Mouse (Mus musculus) mature B cell (primary cell): Measurements from ENCODE around the gene Map3k5.

Experiments
- in situ Hi-C: fragments of 300-500 bp; cut with MboI; formaldehyde crosslinking; loops from 2 replicates; pipeline ENCODE4 v1.14.3; 2019

Gene Map3k5

GRCm38 (mm10) chr10:20153507-20153906 is 219.2 kb downstream of the Map3k5 start:
- in situ Hi-C loops = no loop called here

GRCm38 (mm10) chr10:20155401-20155800 is 221.1 kb downstream of the Map3k5 start:
- in situ Hi-C loops = no loop called here

- in situ Hi-C loops = no loop called here
Observed at GRCm38 (mm10) chr10:20157021-20157726, 222.9 kb downstream of the Map3k5 start.

GRCm38 (mm10) chr10:20158756-20159155 is 224.5 kb downstream of the Map3k5 start:
- in situ Hi-C loops = no loop called here

- in situ Hi-C loops = no loop called here
Observed at GRCm38 (mm10) chr10:20159308-20159707, 225.0 kb downstream of the Map3k5 start.

GRCm38 (mm10) chr10:20160914-20161313 is 226.6 kb downstream of the Map3k5 start:
- in situ Hi-C loops = no loop called here

- in situ Hi-C loops = no loop called here
Observed at GRCm38 (mm10) chr10:20164810-20165209, 230.5 kb downstream of the Map3k5 start.

- in situ Hi-C loops = no loop called here
Observed at GRCm38 (mm10) chr10:20166797-20167196, 232.5 kb downstream of the Map3k5 start.

- in situ Hi-C loops = no loop called here
Observed at GRCm38 (mm10) chr10:20167467-20167866, 233.2 kb downstream of the Map3k5 start.

GRCm38 (mm10) chr10:20169182-20169674 is 235.0 kb downstream of the Map3k5 start:
- in situ Hi-C loops = no loop called here

GRCm38 (mm10) chr10:20169927-20170604 is 235.8 kb downstream of the Map3k5 start:
- in situ Hi-C loops = no loop called here

GRCm38 (mm10) chr10:20170605-20171088 is 236.4 kb downstream of the Map3k5 start:
- in situ Hi-C loops = no loop called here

GRCm38 (mm10) chr10:20171209-20171608 is 236.9 kb downstream of the Map3k5 start:
- in situ Hi-C loops = no loop called here

GRCm38 (mm10) chr10:20171756-20172155 is 237.5 kb downstream of the Map3k5 start:
- in situ Hi-C loops = no loop called here

GRCm38 (mm10) chr10:20173733-20174132 is 239.5 kb downstream of the Map3k5 start:
- in situ Hi-C loops = no loop called here

- in situ Hi-C loops = no loop called here
Observed at GRCm38 (mm10) chr10:20176054-20176453, 241.8 kb downstream of the Map3k5 start.

- in situ Hi-C loops = no loop called here
Observed at GRCm38 (mm10) chr10:20178807-20179605, 244.7 kb downstream of the Map3k5 start.

- in situ Hi-C loops = no loop called here
Observed at GRCm38 (mm10) chr10:20181198-20181597, 246.9 kb downstream of the Map3k5 start.

GRCm38 (mm10) chr10:20181680-20182399 is 247.6 kb downstream of the Map3k5 start:
- in situ Hi-C loops = no loop called here

GRCm38 (mm10) chr10:20184326-20184725 is 250.1 kb downstream of the Map3k5 start:
- in situ Hi-C loops = no loop called here

GRCm38 (mm10) chr10:20185264-20185663 is 251.0 kb downstream of the Map3k5 start:
- in situ Hi-C loops = no loop called here

- in situ Hi-C loops = no loop called here
Observed at GRCm38 (mm10) chr10:20185806-20186205, 251.5 kb downstream of the Map3k5 start.
